In genomic region chr1:177045885-177046284, GRCm38 (mm10) we compare ENCODE assay signal across 15 mouse cellular contexts.
DNase-seq lines count a peak whose midpoint lies in the region; ATAC-seq and TF ChIP-seq lines count a peak whose summit lies in the region.
"Had no signal": no experiment of that assay in that cellular context is flagged by ENCODE, and none has a peak within 500 bp of the region (broad histone marks: within the 10 kb centered on the region; RNA-seq: fewer than 3 reads in every experiment).

No protein-coding gene starts in this region.

- no peak overlapping the region for H3K4me3 ChIP-seq in kidney, adult 2 months (ENCODE audit: insufficient read depth, low read depth, low read length)
- H3K4me3 ChIP-seq in kidney, embryonic 15.5 days (replicated peaks) = no peak overlapping the region
- H3K4me3 ChIP-seq in liver, embryonic 15.5 days (replicated peaks) = no peak overlapping the region
- H3K4me3 ChIP-seq: limb, embryonic 10.5 days had no signal

- no peak overlapping the region for H3K9ac ChIP-seq in kidney, embryonic 15.5 days
- no peak overlapping the region for H3K9ac ChIP-seq in liver, embryonic 15.5 days

- TF ChIP-seq CTCF in kidney, adult 2 months (conservative IDR thresholded peaks at IDR 0.05; ENCODE audit: insufficient read depth, insufficient read length, low read depth, low read length) = no peak

- H3K27ac ChIP-seq in kidney, adult 2 months (ENCODE audit: insufficient read depth, low read depth, low read length) = no peak overlapping the region
- H3K27ac ChIP-seq in kidney, embryonic 15.5 days = no peak overlapping the region
- H3K27ac ChIP-seq in liver, embryonic 15.5 days (replicated peaks) = no peak overlapping the region
- H3K27ac ChIP-seq: limb, embryonic 10.5 days had no signal

- no peaks in the 10 kb centered on the region for H3K9me3 ChIP-seq in kidney, embryonic 15.5 days (replicated peaks)
- no peaks in the 10 kb centered on the region for H3K9me3 ChIP-seq in liver, embryonic 15.5 days (replicated peaks)
- H3K9me3 ChIP-seq: limb, embryonic 10.5 days had no signal

- no peaks in the 10 kb centered on the region for H3K4me1 ChIP-seq in kidney, adult 2 months (ENCODE audit: control insufficient read depth, insufficient read depth, low read length)
- no peaks in the 10 kb centered on the region for H3K4me1 ChIP-seq in kidney, embryonic 15.5 days
- H3K4me1 ChIP-seq in liver, embryonic 15.5 days (replicated peaks) = no peaks in the 10 kb centered on the region
- H3K4me1 ChIP-seq: limb, embryonic 10.5 days had no signal

- H3K36me3 ChIP-seq in kidney, adult 2 months (ENCODE audit: control insufficient read depth, insufficient read depth, low read length) = no peaks in the 10 kb centered on the region
- no peaks in the 10 kb centered on the region for H3K36me3 ChIP-seq in kidney, embryonic 15.5 days
- no peaks in the 10 kb centered on the region for H3K36me3 ChIP-seq in liver, embryonic 15.5 days (replicated peaks)
- H3K36me3 ChIP-seq: limb, embryonic 10.5 days had no signal

- H3K4me2 ChIP-seq in kidney, embryonic 15.5 days = no peak overlapping the region
- no peak overlapping the region for H3K4me2 ChIP-seq in liver, embryonic 15.5 days
- H3K4me2 ChIP-seq: midbrain, embryonic 11.5 days had no signal

- peak; percentile 94 for DNase-seq in kidney, adult 2 months
- peak; percentile 98 for DNase-seq in adipocyte (ENCODE audit: low spot score)
- peak; percentile 86 to 87 for DNase-seq in kidney, adult 8-10 months
- no peak for DNase-seq in natural killer cell, adult 2 months (ENCODE audit: low spot score in 2 of 2)
- no peak for DNase-seq in embryo, embryonic 10 days (ENCODE audit: low spot score)
- DNase-seq: cerebellum, adult 11-12 months; embryo, embryonic 11 days; gastrocnemius, postnatal 36 days; lung, postnatal 14 days had no signal

- no peak for TF ChIP-seq POLR2A in kidney, adult 2 months (IDR thresholded peaks at IDR 0.05; ENCODE audit: low read depth, low read length)

- no peaks in the 10 kb centered on the region for H3K27me3 ChIP-seq in kidney, adult 2 months (replicated peaks; ENCODE audit: control insufficient read depth, insufficient read depth, low read length)
- H3K27me3 ChIP-seq in kidney, embryonic 15.5 days = no peaks in the 10 kb centered on the region
- H3K27me3 ChIP-seq in liver, embryonic 15.5 days = no peaks in the 10 kb centered on the region
- H3K27me3 ChIP-seq: CH12.LX, Patski had no signal

- ATAC-seq in kidney, embryonic 15.5 days (replicated peaks; ENCODE audit: low FRiP score) = no peak
- peak; percentile 56; the same call in 1 of the 2 replicates for ATAC-seq in liver, embryonic 15.5 days (ENCODE audit: insufficient read depth)
- ATAC-seq: Patski had no signal

Comparison
In these comparisons a context has a peak if more than half of its experiments do, and no peak if none do; other contexts are left out.
1. DNase-seq: peak in kidney, adult 2 months (single experiment), adipocyte (single experiment) and kidney, adult 8-10 months (2 of 2); none in natural killer cell, adult 2 months (0 of 2) and embryo, embryonic 10 days (single experiment).